Mouse (Mus musculus) liver, embryonic 13.5 days (tissue): Measurements from ENCODE around the gene Ntm. TPM values are rescaled to one million over a fixed set of nuclear protein-coding genes. Genes with fewer than 3 reads are reported as not detected.

Source experiments
- ATAC-seq: fragments of 200-750 bp; cut with Nextera tagmentation; 2 replicates; pipeline ENCODE4 v1.8.0; 2017; ENCODE audit warnings: low read depth, mild to moderate bottlenecking, moderate number of reproducible peaks, moderate library complexity
- DNase-seq: peaks from one replicate; pipeline ENCODE4 v3.0.0; 2022
- H3K27ac ChIP-seq: fragments of 300-500 bp; sonication (generic); 2 replicates; pipeline ENCODE4 v1.5.1; 2015; ENCODE audit warnings: moderate library complexity, mild to moderate bottlenecking, inconsistent platforms
- H3K27me3 ChIP-seq: fragments of 300-500 bp; sonication (generic); 2 replicates; pipeline ENCODE4 v1.6.1; 2015; ENCODE audit warnings: mild to moderate bottlenecking, inconsistent platforms
- H3K36me3 ChIP-seq: fragments of 300-500 bp; sonication (generic); 2 replicates; pipeline ENCODE4 v1.6.1; 2015; ENCODE audit warnings: mild to moderate bottlenecking, inconsistent platforms
- H3K4me1 ChIP-seq: fragments of 300-500 bp; sonication (generic); replicated peaks from 2 replicates; pipeline ENCODE4 v1.6.1; 2015; ENCODE audit warnings: inconsistent platforms
- H3K4me2 ChIP-seq: fragments of 300-500 bp; sonication (generic); 2 replicates; pipeline ENCODE4 v1.6.1; 2015; ENCODE audit warnings: inconsistent platforms, mild to moderate bottlenecking, moderate library complexity
- H3K4me3 ChIP-seq: fragments of 300-500 bp; sonication (generic); replicated peaks from 2 replicates; pipeline ENCODE4 v1.5.1; 2015; ENCODE audit warnings: mild to moderate bottlenecking, inconsistent platforms
- H3K9ac ChIP-seq: fragments of 300-500 bp; sonication (generic); 2 replicates; pipeline ENCODE4 v1.6.1; 2015; ENCODE audit warnings: mild to moderate bottlenecking, inconsistent platforms
- H3K9me3 ChIP-seq: fragments of 300-500 bp; sonication (generic); replicated peaks from 2 replicates; pipeline ENCODE4 v1.6.1; 2016; ENCODE audit warnings: inconsistent platforms
- WGBS: fragments of 180-500 bp; shearing (Covaris S2); methylation state at CpG from one replicate; pipeline ENCODE4 v1.1.7; 2015; ENCODE audit not compliant: insufficient replicate concordance; 5-methylcytosine and 5-hydroxymethylcytosine counted together
- polyA plus RNA-seq: library from polyadenylated mRNA; unstranded; fragments of >200 nt; fragmentation: Nextera tagmentation; extraction: Ambion mirVana; gene quantifications from 2 replicates; pipeline ENCODE4 v1.2.1, GENCODE M21; 2015

The Ntm gene
- polyA plus RNA-seq, 1 experiment from 2014 or later, result 1.2 TPM

- no peak overlapping the region for H3K4me2 ChIP-seq
- no peaks in the 10 kb centered on the region for H3K9me3 ChIP-seq
- no peak overlapping the region for H3K9ac ChIP-seq
- DNase-seq (no peak), ATAC-seq (no peak)
- H3K27ac ChIP-seq, result no peak overlapping the region
- no peak overlapping the region for H3K4me3 ChIP-seq
- no peaks in the 10 kb centered on the region for H3K4me1 ChIP-seq
- WGBS, result 43% methylated on average over 4 of the region's 4 CpGs
- no peaks in the 10 kb centered on the region for H3K36me3 ChIP-seq
- no peaks in the 10 kb centered on the region for H3K27me3 ChIP-seq
Observed at GRCm38 (mm10) chr9:29748070-29748469, 214.9 kb downstream of the Ntm start.

GRCm38 (mm10) chr9:29738835-29739526 lies 224.0 kb downstream of the Ntm start:
- ATAC-seq, result no peak
- Histone ChIP-seq H3K4me2 (no peak overlapping the region), H3K9me3 (no peaks in the 10 kb centered on the region), H3K9ac (no peak overlapping the region), H3K27ac (no peak overlapping the region), H3K4me3 (no peak overlapping the region), H3K4me1 (no peaks in the 10 kb centered on the region), H3K27me3 (no peaks in the 10 kb centered on the region), H3K36me3 (no peaks in the 10 kb centered on the region)
- DNase-seq, result no peak
- WGBS, result 56% methylated on average over 9 of the region's 9 CpGs

- 18% methylated on average over 3 of the region's 3 CpGs for WGBS
- no peak overlapping the region for H3K27ac ChIP-seq
- ATAC-seq, result no peak
Observed at GRCm38 (mm10) chr9:29736031-29736430, 226.9 kb downstream of the Ntm start.

GRCm38 (mm10) chr9:29732895-29733294 lies 230.0 kb downstream of the Ntm start:
- Histone ChIP-seq H3K9ac (no peak overlapping the region), H3K27me3 (no peaks in the 10 kb centered on the region), H3K27ac (no peak overlapping the region), H3K4me1 (no peaks in the 10 kb centered on the region), H3K9me3 (no peaks in the 10 kb centered on the region), H3K4me2 (no peak overlapping the region), H3K36me3 (no peaks in the 10 kb centered on the region), H3K4me3 (no peak overlapping the region)
- WGBS, result 65% methylated on average over 3 of the region's 3 CpGs
- no peak for DNase-seq
- no peak for ATAC-seq

More at GRCm38 (mm10) chr9:29736031-29736430, 226.9 kb downstream of the Ntm start:
- DNase-seq, result no peak
- Histone ChIP-seq H3K9ac (no peak overlapping the region), H3K4me2 (no peak overlapping the region), H3K9me3 (no peaks in the 10 kb centered on the region), H3K4me1 (no peaks in the 10 kb centered on the region), H3K36me3 (no peaks in the 10 kb centered on the region), H3K4me3 (no peak overlapping the region), H3K27me3 (no peaks in the 10 kb centered on the region)

GRCm38 (mm10) chr9:29731672-29732071 lies 231.3 kb downstream of the Ntm start:
- no peak overlapping the region for H3K4me2 ChIP-seq
- no peak overlapping the region for H3K27ac ChIP-seq
- H3K9me3 ChIP-seq, result no peaks in the 10 kb centered on the region
- no peak overlapping the region for H3K4me3 ChIP-seq
- ATAC-seq (no peak), DNase-seq (no peak)
- no peaks in the 10 kb centered on the region for H3K36me3 ChIP-seq
- H3K9ac ChIP-seq, result no peak overlapping the region
- no peaks in the 10 kb centered on the region for H3K27me3 ChIP-seq
- 54% methylated on average over 3 of the region's 3 CpGs for WGBS
- H3K4me1 ChIP-seq, result no peaks in the 10 kb centered on the region

- Histone ChIP-seq H3K36me3 (no peaks in the 10 kb centered on the region), H3K9ac (no peak overlapping the region), H3K27me3 (no peaks in the 10 kb centered on the region), H3K9me3 (no peaks in the 10 kb centered on the region), H3K4me2 (no peak overlapping the region), H3K27ac (no peak overlapping the region), H3K4me1 (no peaks in the 10 kb centered on the region), H3K4me3 (no peak overlapping the region)
- no peak for ATAC-seq
- WGBS, result 70% methylated on average over 19 of the region's 19 CpGs
- no peak for DNase-seq
Observed at GRCm38 (mm10) chr9:29727540-29728432, 235.2 kb downstream of the Ntm start.

GRCm38 (mm10) chr9:29721461-29721860 lies 241.5 kb downstream of the Ntm start:
- WGBS, result 31% methylated on average over 1 of the region's 1 CpGs
- no peaks in the 10 kb centered on the region for H3K27me3 ChIP-seq
- no peak overlapping the region for H3K9ac ChIP-seq
- H3K4me3 ChIP-seq, result no peak overlapping the region
- H3K9me3 ChIP-seq, result no peaks in the 10 kb centered on the region
- no peak overlapping the region for H3K27ac ChIP-seq
- ATAC-seq, result no peak
- no peaks in the 10 kb centered on the region for H3K36me3 ChIP-seq
- no peaks in the 10 kb centered on the region for H3K4me1 ChIP-seq
- H3K4me2 ChIP-seq, result no peak overlapping the region
- no peak for DNase-seq

GRCm38 (mm10) chr9:29716795-29717194 lies 246.1 kb downstream of the Ntm start:
- Histone ChIP-seq H3K36me3 (no peaks in the 10 kb centered on the region), H3K9ac (no peak overlapping the region), H3K27me3 (no peaks in the 10 kb centered on the region), H3K27ac (no peak overlapping the region), H3K4me2 (no peak overlapping the region), H3K9me3 (no peaks in the 10 kb centered on the region), H3K4me1 (no peaks in the 10 kb centered on the region), H3K4me3 (no peak overlapping the region)
- 53% methylated on average over 2 of the region's 2 CpGs for WGBS
- ATAC-seq (no peak), DNase-seq (no peak)

- no peak overlapping the region for H3K9ac ChIP-seq
- no peak overlapping the region for H3K27ac ChIP-seq
- DNase-seq, result no peak
- H3K4me1 ChIP-seq, result no peaks in the 10 kb centered on the region
- no peak overlapping the region for H3K4me3 ChIP-seq
- 60% methylated on average over 4 of the region's 4 CpGs for WGBS
- H3K27me3 ChIP-seq, result no peaks in the 10 kb centered on the region
- H3K36me3 ChIP-seq, result no peaks in the 10 kb centered on the region
- no peak overlapping the region for H3K4me2 ChIP-seq
- no peak for ATAC-seq
- H3K9me3 ChIP-seq, result no peaks in the 10 kb centered on the region
Observed at GRCm38 (mm10) chr9:29698276-29698675, 264.7 kb downstream of the Ntm start.

GRCm38 (mm10) chr9:29694151-29694550 lies 268.8 kb downstream of the Ntm start:
- H3K4me2 ChIP-seq, result no peak overlapping the region
- ATAC-seq (no peak), DNase-seq (no peak)
- no peaks in the 10 kb centered on the region for H3K9me3 ChIP-seq
- H3K9ac ChIP-seq, result no peak overlapping the region
- no peak overlapping the region for H3K4me3 ChIP-seq
- H3K27me3 ChIP-seq, result no peaks in the 10 kb centered on the region
- no peak overlapping the region for H3K27ac ChIP-seq
- 50% methylated on average over 2 of the region's 2 CpGs for WGBS
- H3K4me1 ChIP-seq, result no peaks in the 10 kb centered on the region
- no peaks in the 10 kb centered on the region for H3K36me3 ChIP-seq

GRCm38 (mm10) chr9:29691186-29691855 lies 271.6 kb downstream of the Ntm start:
- H3K4me2 ChIP-seq, result no peak overlapping the region
- no peak overlapping the region for H3K4me3 ChIP-seq

More at GRCm38 (mm10) chr9:29691186-29691855, 271.6 kb downstream of the Ntm start:
- Histone ChIP-seq H3K27me3 (no peaks in the 10 kb centered on the region), H3K9ac (no peak overlapping the region), H3K9me3 (no peaks in the 10 kb centered on the region), H3K36me3 (no peaks in the 10 kb centered on the region), H3K4me1 (no peaks in the 10 kb centered on the region), H3K27ac (no peak overlapping the region)
- ATAC-seq, result no peak
- no peak for DNase-seq
- WGBS, result 53% methylated on average over 5 of the region's 5 CpGs
